Mouse (Mus musculus) cerebellum, postnatal 36 days (tissue): Measurements from ENCODE around the gene Gm33815.
"Not testable (repeated sequence)": the region's sequence is repeated elsewhere in the genome, so short reads cannot be mapped to it uniquely, and the experiment has no call there.

Experiments
- DNase-seq, 2 experiments: peaks; one replicate each; pipeline ENCODE4 v3.0.0; 2021 to 2022; ENCODE audit warnings: mixed read lengths in 2 of 2

The Gm33815 gene

GRCm38 (mm10) chrY:69320832-69321231 lies at the start of gene Gm33815:
TSS of gene Gm33815 (plus strand) at chrY:69321132.
- not testable (repeated sequence) for DNase-seq
